Mouse (Mus musculus): ENCODE results near the gene Dcbld1.

Gene Dcbld1

DNA sequence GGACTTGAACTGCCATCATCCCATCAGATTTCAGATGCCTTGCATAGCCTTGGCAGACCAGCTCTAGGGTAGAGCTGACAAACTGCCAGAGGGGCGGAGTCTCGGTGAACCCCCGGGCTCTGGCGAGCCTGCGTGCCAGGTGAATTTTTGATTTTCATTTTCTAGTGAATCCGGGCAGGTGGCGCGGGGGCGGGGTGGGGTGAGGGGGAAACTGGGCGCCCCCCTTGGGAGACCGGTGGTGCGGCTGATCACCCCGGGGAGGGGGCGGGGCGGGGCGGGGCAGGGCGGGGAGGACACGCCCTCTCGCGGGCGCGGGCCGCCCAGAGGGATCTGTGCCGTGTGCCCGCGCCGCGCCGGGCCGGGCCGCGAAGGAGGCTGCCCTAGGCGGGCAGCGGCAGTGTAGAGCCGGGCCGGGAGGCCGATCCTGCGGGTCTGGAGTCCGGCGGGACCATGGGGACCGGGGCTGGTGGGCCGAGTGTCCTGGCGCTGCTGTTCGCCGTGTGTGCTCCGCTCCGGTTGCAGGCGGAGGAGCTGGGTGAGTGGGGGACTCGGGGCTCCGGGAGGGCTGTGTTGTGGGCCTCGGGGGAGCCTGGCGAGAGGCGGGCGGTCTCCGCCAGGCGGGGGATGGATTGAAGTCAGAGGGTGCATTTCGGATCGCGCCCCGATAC lies at the start of gene Dcbld1:
Gene Dcbld1 (plus strand): TSS at position 319 of the 668 bp plus-strand sequence.
- DNase-seq (ENCODE audit: low read depth, low spot score): peak; percentile 60

- no peak for DNase-seq (ENCODE audit: low read depth, low spot score)
Measured at GRCm38 (mm10) chr10:52185900-52186299, 47.5 kb upstream of the Dcbld1 start.

GRCm38 (mm10) chr10:52194957-52195852 lies 38.2 kb upstream of the Dcbld1 start, which contains the start of gene Ros1:
Ros1 (minus strand) TSS chr10:52195244.
- no peak for DNase-seq (ENCODE audit: low read depth, low spot score)

DNA sequence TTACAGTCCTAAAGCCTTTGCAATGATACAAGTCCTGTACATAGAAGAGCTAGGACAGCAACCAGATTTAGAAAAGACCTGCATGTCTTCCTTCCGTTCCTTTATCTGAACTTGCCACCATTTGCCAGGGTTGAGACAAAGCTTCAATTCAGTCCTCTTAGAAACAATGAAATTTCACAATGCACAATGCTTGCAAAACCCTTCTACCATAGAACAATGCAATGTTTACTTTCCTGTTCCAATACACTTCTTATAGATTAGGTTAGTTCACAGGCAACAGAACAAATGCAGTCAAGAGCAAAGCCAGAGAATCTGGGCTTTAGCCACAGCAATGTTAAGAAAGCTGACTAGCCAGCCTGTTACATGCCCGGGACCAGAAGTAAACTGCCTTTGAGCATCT lies 29.4 kb upstream of the Dcbld1 start:
- DNase-seq (ENCODE audit: low read depth, low spot score): no peak

DNA sequence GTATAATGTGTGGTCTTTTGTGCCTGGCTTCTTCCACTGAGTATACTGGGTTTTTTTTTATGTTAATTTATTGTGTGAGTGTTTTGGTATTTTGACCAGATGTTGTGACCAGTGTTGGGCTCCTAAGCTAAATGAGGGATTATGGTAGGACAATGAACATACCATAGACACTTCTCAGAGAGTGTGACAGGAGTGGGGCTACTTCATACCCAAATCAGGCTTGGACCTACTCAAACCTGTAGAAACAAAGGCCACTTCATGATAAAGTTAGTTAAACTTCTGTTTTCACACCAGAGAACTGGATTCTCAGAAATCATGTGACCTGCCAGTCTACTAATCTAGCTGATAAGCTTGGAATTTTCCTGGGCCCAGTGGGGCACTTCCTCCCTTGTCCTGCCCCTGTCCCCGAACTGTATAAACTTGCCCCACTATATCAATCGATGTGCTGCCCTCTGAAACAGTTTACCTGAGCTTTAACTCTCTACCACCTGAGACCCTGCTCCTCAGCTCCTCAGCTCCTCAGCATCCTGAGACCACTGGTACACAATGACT lies 18.1 kb upstream of the Dcbld1 start:
- no peak for DNase-seq (ENCODE audit: low read depth, low spot score)

DNA sequence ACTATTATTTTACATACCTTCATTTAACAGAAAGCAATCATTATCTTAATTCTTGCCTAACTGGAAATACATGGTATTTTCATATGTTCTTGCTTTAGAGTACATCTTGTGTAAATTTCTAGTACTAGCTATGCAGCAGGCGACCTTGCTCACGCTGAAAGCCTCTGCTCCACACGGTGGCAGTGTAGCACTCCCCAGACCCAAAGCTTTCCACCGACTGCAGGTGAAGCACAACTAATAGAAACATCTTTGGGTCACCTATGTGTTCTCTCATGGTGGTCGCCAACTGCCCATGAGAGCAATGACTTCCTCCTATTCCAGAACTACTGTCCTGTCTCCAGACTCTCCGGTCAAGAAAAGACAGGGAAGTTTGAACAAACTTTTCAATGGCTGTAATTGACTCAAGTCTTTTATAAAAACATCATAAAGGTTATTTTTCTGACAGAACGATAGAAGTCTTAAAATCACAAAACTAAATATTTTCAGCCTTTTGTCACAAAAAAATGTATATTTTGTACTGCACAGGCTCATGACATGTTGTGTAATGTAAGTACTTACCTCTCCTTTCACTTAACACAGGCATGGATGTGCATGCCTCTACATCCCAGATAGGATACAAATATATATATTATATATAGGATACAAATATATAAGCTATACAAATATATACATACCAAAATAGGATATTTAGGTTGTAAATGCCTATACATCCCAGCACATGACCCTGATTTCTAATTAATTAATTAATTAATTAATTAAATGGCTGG lies 16.4 kb upstream of the Dcbld1 start:
- peak; percentile 63 for DNase-seq (ENCODE audit: low read depth, low spot score)

DNA sequence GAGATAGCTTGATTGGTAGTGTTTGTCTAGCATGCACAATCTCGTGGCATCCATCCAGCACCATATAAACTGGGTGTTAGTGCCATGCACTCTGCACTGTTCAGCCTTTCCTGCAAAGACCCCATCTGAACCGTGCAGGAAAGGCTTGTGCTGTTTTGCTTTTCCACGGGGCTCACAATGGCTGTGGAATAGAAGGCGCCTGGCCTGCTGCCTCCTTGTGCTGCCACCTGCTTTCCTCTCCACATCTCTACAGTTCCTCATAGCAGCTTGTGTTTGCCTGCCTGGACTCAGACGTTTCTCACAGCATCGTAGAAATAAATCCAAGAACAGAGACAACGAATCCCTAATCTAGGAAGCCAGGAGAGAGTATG lies 15.9 kb upstream of the Dcbld1 start:
- no peak for DNase-seq (ENCODE audit: low read depth, low spot score)

DNA sequence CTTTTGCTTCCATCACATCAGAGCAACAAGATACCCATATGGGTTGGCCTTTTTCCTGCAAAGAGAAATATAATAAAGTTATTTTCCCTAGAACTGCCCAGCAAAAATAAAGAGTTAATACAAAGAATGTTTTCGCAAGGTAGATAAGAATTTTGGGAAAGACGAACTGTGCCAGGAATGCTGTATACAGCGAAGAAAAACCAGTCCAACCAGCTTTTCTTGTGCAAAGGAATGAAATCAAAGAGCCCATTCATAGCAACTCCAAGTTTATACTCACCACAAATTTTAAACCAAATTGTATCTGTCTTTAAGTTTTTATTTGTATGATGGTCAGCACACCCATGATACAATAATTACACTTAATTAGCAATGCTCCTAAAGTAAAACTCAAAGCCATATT lies 13.8 kb upstream of the Dcbld1 start:
- DNase-seq (ENCODE audit: low read depth, low spot score): no peak

DNA sequence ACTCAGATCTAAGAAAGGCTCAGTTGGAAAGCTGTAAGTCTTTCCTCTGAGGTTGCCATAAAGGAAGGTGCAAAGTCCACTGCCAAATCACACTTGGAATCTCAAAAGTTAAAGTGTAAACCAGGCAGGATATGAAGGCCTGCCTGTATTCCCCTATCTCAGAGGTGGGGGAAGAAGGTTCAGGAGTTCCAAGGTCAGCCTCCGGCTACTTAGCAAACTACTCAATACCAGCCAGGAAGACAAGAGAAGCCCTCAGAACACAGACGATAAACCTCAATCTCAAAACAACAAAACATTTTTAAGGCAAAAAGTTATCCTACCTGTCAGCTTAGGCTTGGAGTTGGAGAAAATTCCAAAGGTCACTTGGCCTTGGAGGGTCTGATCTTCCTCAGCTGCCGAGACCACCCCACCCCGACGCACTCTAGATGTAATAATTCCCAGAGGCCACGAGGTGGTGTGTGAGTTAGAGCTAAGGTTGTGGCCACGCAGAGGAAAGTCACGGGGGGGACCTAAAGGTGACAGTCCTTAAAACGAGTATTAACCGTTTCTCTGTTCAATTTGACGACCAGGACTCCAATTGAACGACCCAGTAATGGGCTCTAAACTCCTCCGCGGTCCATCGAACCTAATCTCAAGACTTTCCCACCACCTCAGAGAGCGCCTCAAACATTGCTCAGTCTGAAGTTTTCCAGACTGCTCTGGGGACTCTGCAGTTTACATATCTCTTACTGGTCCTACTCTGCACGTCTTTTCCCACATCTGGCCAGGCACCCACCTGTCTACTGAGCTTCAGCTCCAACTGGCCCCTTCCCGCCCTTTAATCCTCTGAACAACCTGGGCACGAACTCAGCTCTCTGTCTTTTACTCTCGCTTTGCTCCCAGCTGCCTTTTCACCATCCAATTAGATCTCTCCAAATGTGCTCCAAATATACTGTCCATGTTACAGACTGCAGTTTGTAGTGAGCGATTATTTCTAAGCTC lies 933 bp upstream of the Dcbld1 start:
- no peak for DNase-seq (ENCODE audit: low read depth, low spot score)

- peak; percentile 27 for DNase-seq (ENCODE audit: low read depth, low spot score)
Measured at GRCm38 (mm10) chr10:52233969-52234653, 692 bp downstream of the Dcbld1 start.

DNA sequence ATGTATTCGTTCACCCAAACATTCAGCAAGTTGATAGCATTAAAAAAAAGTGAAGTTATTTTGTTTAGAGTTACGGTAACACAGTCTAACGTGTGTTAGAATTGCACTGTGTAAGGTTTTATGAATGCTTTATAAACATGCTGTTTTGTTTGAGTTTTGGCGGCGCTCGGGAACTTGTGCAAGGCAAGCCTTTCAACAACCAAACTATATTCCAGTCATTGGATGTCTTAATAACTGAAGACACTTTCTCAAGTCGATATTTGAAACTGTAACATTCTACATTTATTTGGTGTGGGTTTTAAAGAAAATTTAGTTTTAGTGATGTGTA lies 1.2 kb downstream of the Dcbld1 start:
- peak; percentile 18 for DNase-seq (ENCODE audit: low read depth, low spot score)

DNA sequence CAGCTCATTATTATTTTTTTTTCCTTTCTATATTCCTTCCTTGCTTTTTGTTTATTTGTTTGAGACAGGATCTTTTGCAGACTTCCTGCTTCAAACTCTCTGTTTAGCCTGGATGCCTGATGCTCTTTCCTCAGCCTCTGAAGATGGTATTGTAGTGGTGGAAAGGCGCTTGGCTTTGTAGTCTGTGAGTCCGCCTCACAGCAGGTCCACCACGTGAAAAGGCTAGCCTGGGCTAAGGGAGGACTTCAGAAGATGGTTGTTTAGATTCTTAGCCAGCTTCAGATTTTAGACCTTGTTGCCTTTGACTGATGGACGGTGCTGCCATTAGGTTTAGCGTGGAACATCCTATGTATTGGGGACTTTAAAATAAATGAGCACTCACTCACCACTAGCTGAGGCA lies 2.0 kb downstream of the Dcbld1 start:
- DNase-seq (ENCODE audit: low read depth, low spot score): no peak

DNA sequence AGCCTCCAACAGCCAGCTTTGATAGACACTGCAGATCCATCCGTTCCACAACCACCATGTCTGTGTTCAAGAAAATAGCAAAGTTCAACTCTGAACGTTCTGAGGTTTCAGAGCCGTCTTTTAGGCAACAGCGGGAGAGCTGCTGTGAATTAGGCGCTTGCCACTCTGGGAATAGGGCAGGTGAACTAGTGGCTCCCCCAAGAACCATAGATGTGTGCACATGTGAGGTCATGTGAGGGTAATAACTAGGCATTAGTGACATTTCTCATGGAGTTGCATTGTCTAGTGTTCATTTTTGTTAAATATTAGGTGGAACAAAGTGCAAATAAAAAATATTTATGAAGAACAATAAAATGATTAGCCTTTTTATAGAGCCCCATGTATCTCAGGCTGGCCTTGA lies 8.6 kb downstream of the Dcbld1 start:
- no peak for DNase-seq (ENCODE audit: low read depth, low spot score)

DNA sequence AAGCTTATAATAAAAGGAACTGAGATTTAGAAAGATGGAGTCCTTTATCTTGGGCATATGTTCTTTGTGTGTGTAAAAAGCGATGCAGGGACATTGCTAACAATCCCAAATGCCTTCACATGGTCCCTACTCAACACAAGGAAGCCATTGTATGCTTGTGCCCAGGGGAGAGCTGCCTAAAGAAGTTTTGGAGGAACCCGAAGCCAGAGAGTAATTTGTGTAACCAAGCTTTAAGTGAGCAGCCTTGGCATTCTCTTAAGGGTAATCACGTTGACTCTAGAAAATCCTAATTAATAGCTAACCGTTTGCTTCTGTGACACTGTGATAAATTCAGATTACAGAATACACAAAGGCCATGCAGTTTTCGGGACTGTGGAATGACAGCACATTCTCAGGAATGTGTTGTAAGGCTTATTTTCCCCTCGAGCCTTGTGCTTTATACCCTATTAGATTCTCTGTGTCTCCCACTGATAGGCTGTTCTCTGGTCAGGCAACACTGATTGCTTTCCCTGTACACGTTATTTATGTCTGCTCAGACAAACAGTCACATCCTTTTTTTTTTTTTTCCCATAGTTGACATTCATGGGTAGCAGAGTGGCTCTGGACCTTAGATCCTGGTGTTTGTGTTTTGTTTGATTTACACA lies 9.4 kb downstream of the Dcbld1 start:
- DNase-seq (ENCODE audit: low read depth, low spot score): no peak

GRCm38 (mm10) chr10:52246207-52246606 lies 12.8 kb downstream of the Dcbld1 start:
- no peak for DNase-seq (ENCODE audit: low read depth, low spot score)

GRCm38 (mm10) chr10:52252240-52252639 lies 18.8 kb downstream of the Dcbld1 start:
- no peak for DNase-seq (ENCODE audit: low read depth, low spot score)

DNA sequence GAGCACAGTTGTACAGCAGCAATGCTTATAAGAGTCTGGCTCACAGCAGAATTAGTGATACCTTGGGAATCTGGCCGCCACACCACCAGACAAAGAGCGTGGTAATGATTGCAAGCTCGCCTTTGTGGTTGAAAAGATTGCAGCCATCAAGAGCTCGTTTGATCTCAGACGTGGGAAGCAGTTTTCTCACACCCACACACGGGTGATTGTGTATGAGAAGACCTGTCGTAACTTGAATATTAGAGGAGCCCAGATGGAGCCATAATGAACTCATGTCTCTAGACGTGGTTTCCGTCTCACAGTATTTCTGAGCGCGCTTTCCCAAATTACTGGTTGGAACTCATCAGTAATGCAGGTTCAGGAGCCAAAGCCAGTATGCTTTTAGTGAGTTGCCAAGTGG lies 20.0 kb downstream of the Dcbld1 start:
- DNase-seq (ENCODE audit: low read depth, low spot score): no peak

GRCm38 (mm10) chr10:52257768-52258167 lies 24.3 kb downstream of the Dcbld1 start:
- no peak for DNase-seq (ENCODE audit: low read depth, low spot score)

DNA sequence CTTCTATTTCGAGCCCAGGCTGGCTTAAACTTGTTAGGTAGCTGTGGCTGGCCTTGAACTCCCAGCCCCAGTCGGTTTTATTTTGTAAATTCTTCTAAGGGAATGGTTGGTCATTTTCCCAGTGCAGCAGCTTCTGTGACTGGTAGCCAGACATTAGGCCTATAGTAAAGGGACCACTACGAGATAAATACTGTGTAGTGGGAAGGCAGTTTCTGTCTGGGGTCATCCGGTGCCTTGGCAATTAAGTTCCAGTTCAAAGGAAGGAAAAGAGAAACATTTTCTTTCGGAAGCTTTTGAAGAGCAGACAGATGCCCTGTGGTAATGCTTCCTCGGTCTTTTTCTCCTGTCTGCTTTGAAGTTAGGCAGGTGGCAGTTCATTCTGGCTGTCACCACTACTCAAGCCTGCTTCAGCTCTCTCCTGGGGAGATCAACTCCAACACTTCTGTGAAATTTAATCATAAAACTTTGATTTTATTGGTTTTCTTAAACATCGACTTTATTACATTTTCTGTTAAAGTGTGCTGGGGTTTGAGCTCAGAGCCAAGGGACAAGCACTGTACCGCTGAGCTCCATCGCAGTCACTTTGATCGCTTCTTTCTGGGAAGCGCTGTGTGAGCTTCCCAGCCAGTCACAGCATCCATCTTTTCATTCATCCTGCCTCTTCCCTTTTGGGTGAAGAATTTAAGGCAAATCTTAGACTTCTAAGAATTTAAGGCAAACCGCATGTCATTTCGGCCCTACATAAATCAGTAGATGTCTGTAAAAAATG lies 24.9 kb downstream of the Dcbld1 start:
- DNase-seq (ENCODE audit: low read depth, low spot score): no peak
